Mouse (Mus musculus) urinary bladder, postnatal 14 days (tissue): Measurements from ENCODE around the gene Pygo2.

Experiments
- DNase-seq: peaks from one replicate; pipeline ENCODE4 v3.0.0; 2021; ENCODE audit warnings: low spot score

Pygo2 gene

GRCm38 (mm10) chr3:89430171-89431159 lies at the start of gene Pygo2:
TSS of gene Pygo2 (plus strand) at chr3:89430214.
- peak; percentile 97 for DNase-seq

DNA sequence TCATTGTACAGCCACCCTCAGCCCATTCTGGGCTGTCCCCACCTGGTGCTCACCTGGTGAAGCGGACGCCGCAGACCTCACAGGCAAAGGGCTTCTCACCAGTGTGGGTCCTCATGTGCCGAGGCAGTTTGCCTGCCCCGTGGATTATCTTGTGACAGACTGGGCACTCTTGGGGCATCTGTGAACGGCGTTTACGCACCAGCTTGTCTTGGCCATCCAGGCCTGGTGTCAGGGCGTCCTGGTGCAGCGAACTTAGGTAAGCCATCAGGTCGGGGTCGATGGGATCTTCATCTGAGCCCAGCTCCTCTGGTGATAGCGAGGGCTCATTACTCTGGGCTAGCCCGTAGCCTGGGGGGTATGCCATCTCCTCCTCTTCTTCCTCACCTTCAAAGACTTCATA lies 49.7 kb upstream of the Pygo2 start:
- no peak for DNase-seq

DNA sequence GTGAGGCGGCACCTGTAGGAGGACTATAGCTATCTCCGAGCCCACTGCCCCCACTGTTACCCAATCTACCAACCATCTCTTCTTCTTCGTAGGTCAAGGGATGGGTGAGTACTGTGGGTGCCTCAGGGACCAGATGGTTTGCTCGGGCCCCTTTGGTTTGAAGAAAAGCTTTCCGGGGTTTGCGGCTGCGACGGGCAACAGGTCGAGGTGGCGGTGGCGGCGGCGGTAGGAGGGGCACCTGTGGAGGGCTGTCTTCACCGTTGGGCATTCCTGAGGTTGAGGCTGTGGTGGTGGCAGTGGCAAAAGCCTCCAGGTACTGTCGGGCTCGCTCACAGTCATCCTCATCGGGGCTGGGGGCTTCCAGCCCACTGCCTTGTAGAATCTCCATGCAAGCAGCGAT lies 49.3 kb upstream of the Pygo2 start:
- DNase-seq, result no peak

- no peak for DNase-seq
Measured at GRCm38 (mm10) chr3:89381233-89381632, 48.8 kb upstream of the Pygo2 start.

DNA sequence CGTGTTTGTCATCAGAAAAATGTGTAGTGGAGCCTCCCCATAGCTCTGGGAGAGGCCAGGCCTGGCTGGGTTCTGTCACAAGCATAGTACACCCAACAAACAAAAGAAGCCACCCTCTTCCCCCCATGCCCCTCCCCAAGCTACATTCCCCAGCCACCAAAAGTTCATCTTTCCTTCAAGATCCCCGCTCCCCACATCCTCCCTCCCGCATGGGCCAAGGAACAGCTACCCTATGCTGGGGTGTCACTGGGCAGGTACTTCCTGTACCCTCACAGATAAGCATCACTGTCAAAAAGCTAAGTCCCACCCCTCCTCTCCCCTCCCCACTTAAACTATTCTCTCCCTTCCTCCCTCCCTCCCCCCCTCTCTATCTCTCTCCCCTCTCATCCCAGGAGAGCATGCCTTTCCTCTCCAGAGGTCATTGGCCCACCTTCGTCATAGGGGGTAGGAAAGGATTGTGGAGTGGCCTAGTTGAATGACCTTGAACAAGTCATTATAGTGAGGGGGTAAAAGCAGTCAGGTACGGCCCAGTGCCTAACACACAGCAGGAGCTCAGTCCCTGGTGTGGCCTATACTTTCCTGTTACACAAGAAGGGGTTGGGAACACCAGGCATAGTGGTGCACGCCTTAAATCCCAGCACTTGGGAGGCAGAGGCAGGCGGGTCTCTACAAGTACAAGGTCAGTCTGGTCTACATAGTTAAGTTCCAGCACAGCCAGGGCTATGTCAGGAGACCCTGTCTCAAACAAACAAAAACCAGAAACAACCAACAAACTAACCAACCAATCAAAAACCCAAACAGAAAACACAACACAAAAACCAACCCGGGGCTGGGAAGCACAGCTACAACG lies 47.8 kb upstream of the Pygo2 start:
- no peak for DNase-seq

DNA sequence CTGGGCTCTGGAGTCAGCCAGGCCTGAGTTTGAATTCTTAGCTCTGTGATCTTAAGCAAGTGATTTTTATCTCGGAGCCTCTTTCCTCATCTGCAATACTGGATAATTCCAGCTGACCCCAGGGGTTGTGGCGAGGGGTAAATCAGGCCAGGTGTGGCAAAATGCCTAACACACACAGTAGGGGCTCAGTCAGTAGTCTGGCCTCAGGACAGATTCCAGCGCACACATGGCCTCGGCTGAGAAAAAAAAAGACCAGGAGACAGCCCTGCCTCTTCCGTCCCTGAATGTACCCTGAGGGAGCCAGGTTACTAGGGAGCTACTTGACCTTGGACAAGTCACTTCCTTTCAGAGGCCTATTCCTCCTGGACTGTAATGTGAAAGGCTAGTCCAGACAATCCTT lies 47.1 kb upstream of the Pygo2 start:
- no peak for DNase-seq

- DNase-seq, result no peak
Measured at GRCm38 (mm10) chr3:89383651-89384255, 46.3 kb upstream of the Pygo2 start.

DNA sequence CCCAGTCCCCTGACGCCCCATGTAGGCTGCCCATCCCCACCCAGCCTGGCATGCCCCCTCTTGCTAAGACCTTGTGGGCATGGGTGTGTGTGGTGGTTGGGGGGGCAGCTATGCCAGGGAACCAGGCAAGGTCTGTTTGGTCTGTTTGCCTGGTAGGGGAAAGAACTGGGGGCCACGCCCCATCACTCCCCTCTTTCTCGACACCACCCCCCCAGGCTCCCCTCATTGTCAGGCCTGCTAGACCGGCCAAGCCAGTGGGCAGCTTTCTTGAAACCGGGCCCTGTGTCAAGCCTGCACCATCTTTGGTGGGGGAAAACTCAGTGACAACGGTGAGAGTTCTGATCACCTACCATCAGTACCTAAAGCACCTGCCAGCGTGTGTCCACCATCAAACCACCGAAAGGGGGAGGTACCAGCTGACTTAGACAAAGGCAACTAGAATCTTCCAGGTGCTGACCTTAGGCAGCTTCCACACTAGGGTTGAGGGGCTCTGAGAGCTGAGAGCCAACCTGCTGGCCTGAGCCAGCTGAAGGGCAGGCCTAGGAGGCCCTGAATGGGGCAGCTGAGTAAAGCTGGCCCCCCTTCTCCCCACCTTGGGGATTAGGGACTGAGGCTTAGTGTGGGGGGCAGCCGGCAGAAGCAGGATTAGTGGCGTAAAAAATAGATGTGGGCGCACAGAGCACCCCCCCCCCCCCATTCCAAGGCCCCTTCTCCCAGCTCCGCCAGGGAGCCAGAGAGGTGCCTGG lies 45.5 kb upstream of the Pygo2 start:
- peak; percentile 76 for DNase-seq

- DNase-seq, result no peak
Measured at GRCm38 (mm10) chr3:89385451-89385850, 44.6 kb upstream of the Pygo2 start.

GRCm38 (mm10) chr3:89386438-89387420 lies 43.3 kb upstream of the Pygo2 start:
- DNase-seq, result no peak

DNA sequence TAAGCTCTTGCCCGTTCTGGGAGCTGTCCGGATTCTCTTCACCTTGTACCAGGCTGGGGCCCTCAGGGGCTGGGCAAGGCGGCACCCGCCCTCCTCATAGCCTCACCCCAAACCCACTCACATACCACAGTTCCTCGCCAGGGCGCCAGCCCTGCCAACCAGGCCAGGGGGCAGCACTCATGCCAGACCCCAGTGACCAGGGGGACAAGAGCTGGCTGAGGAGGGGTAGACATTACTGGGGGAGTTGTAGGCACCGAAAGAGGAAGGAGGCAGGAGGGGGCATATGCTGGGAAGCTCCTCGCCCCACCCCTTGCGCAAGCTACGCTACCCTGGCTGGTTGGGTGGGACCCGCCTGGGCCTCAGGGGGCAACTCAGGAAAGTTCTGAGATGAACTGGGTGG lies 42.4 kb upstream of the Pygo2 start:
- no peak for DNase-seq

GRCm38 (mm10) chr3:89388134-89388881 lies 41.7 kb upstream of the Pygo2 start:
- peak; percentile 55 for DNase-seq

- DNase-seq, result no peak
Measured at GRCm38 (mm10) chr3:89388901-89389740, 40.9 kb upstream of the Pygo2 start.

DNA sequence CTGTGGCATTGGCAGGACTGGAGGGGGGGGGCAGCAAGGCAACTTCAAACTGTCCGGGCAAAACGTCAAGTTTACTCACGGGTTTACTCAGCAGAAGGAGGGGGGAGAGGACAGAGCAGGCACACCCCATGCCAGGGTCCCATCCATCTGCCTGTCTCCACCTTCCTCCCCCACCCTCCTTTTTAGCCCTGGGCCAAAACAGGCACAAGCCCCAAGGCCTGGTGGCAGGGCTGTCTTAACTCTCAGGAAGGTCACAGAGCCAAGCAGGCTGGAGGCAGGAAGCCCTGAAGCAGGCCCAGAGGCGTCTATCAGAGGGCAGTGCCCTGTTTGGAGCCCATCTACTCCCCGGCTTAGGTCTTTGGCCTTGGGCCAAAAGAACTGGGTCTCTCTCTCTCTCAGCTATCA lies 39.9 kb upstream of the Pygo2 start:
- DNase-seq, result peak; percentile 50

DNA sequence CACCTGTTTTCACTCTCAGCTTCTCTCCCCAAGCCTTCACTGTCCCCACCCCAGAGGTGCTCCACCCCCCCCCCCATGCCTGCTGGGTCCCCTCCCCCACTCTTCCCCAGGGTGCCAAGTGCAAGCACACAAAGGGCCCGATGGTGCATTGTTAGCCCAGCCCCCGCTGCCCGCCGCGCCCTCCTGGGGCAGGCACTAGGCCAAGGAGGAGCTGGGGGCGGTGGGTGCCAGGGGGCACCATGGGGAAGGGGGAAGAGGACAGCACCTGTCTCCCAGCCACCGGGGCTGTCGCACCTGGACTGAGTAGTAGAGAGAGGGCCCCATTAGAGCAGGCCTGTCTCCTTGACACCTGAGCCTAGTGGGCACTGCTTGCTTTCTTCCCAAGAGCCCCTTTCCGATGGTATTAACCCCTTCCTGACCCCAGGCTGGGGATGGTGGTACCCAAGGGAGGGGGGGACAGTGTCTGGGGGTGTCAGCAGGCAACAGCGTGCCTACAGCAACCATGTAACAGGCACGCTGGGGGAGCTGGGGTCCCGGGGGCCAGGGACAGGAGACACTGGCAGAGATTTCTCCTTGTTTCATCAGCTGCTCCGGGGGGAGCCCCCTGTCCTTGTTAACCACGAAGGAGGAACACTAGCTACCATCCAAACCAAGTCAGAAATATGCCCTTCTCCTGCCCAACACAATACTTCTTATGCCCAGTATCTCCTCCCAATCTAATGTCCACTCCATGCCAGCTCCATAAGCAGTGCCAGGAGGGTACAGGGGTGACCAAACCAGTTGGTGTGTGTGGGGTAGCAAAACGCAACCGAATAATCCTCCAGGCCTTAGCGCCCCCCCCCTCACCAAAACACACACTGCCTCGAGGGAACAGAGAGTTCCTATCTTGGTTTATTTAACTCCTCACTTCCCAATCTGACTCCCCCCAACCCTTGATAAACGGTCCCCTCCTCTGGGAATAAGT lies 39.0 kb upstream of the Pygo2 start:
- no peak for DNase-seq

- peak; percentile 73 for DNase-seq
Measured at GRCm38 (mm10) chr3:89391663-89392511, 38.1 kb upstream of the Pygo2 start.

DNA sequence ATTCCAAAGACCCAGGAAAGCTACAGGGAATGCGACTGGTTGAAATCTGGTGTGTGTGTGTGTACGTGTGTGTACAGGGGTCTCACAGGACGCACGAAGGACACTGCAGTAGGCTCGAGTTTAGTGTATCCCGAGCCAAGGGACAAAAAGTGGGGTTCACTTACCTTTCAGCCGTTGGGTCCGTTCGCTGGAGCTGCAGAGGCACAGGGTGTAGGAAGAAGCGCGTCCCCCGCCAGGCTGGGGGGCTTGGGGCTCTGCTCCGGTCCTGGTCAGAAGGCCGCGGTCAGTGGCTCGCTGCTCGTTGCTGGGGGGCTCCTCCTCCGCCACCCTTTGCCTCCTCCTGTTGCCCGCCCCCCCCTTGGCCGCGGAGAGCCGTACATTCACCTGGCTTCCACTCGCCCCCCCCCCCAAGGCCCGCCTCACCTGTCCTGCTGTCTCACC lies 37.1 kb upstream of the Pygo2 start:
- peak; percentile 57 for DNase-seq
